Mouse (Mus musculus) limb, embryonic 11.5 days (tissue): ENCODE results near the gene Srp54b. TPM values are rescaled to one million over a fixed set of nuclear protein-coding genes. Genes with fewer than 3 reads are reported as not detected.
"Not testable (repeated sequence)": the region's sequence is repeated elsewhere in the genome, so short reads cannot be mapped to it uniquely, and the experiment has no call there.

Experiments
- ATAC-seq: fragments of 200-750 bp; cut with Nextera tagmentation; 2 replicates; pipeline ENCODE4 v1.8.0; 2017; ENCODE audit warnings: low read depth; ENCODE audit not compliant: insufficient number of reproducible peaks, low FRiP score, low TSS enrichment
- DNase-seq: peaks from one replicate; pipeline ENCODE4 v3.0.0-alpha.2; 2015; ENCODE audit warnings: low spot score
- H3K27ac ChIP-seq: fragments of 300-500 bp; sonication (generic); replicated peaks from 2 replicates; pipeline ENCODE4 v1.5.1; 2014; ENCODE audit warnings: low read depth, mild to moderate bottlenecking, low read length
- H3K27me3 ChIP-seq: fragments of 300-500 bp; sonication (generic); 2 replicates; pipeline ENCODE4 v1.6.1; 2014; ENCODE audit warnings: mild to moderate bottlenecking, low read length, mixed read lengths; ENCODE audit not compliant: control insufficient read depth, insufficient read depth
- H3K36me3 ChIP-seq: fragments of 300-500 bp; sonication (generic); 2 replicates; pipeline ENCODE4 v1.6.1; 2014; ENCODE audit warnings: mild to moderate bottlenecking, low read length, moderate library complexity, mixed read lengths; ENCODE audit not compliant: control insufficient read depth, insufficient read depth
- H3K4me1 ChIP-seq: fragments of 300-500 bp; sonication (generic); 2 replicates; pipeline ENCODE4 v1.6.1; 2014; ENCODE audit warnings: low read length, mixed read lengths; ENCODE audit not compliant: control insufficient read depth, insufficient read depth
- H3K4me2 ChIP-seq: fragments of 300-500 bp; sonication (generic); 2 replicates; pipeline ENCODE4 v1.6.1; 2014; ENCODE audit warnings: low read depth, mild to moderate bottlenecking, moderate library complexity; ENCODE audit not compliant: severe bottlenecking
- H3K4me3 ChIP-seq: fragments of 300-500 bp; sonication (generic); 2 replicates; pipeline ENCODE4 v1.5.1; 2014; ENCODE audit warnings: low read depth, low read length
- H3K9ac ChIP-seq: fragments of 300-500 bp; sonication (generic); 2 replicates; pipeline ENCODE4 v1.6.1; 2014; ENCODE audit warnings: mild to moderate bottlenecking, low read length
- H3K9me3 ChIP-seq: fragments of 300-500 bp; sonication (generic); 2 replicates; pipeline ENCODE4 v1.6.1; 2016; ENCODE audit warnings: low read length; ENCODE audit not compliant: control insufficient read depth
- WGBS: fragments of 180-500 bp; shearing (Covaris S2); extraction: QIAGEN DNeasy Blood & Tissue Kit; methylation state at CpG from one replicate; pipeline ENCODE4 v1.1.7; 2014; 5-methylcytosine and 5-hydroxymethylcytosine counted together
- polyA plus RNA-seq: library from polyadenylated mRNA; unstranded; fragments of >200 nt; fragmentation: Nextera tagmentation; extraction: Ambion mirVana; gene quantifications from 2 replicates; pipeline ENCODE4 v1.2.1, GENCODE M21; 2014

The Srp54b gene
- polyA plus RNA-seq, 1 experiment from 2014 or later: 50.8 TPM

- not testable (repeated sequence) for H3K4me3 ChIP-seq, H3K9me3 ChIP-seq, DNase-seq, H3K4me2 ChIP-seq, H3K36me3 ChIP-seq, H3K4me1 ChIP-seq, ATAC-seq, H3K27me3 ChIP-seq, H3K9ac ChIP-seq, H3K27ac ChIP-seq
- WGBS: no CpG with 5 or more reads among the region's 8 CpGs
Observed at GRCm38 (mm10) chr12:55187686-55188085, 32.8 kb downstream of the Srp54b start.

- not testable (repeated sequence) for ATAC-seq, H3K4me3 ChIP-seq, H3K27me3 ChIP-seq, H3K9me3 ChIP-seq, DNase-seq, H3K4me2 ChIP-seq, H3K9ac ChIP-seq, H3K4me1 ChIP-seq, H3K36me3 ChIP-seq, H3K27ac ChIP-seq
- WGBS: no CpG with 5 or more reads among the region's 5 CpGs
Observed at GRCm38 (mm10) chr12:55189127-55189526, 34.2 kb downstream of the Srp54b start.

- H3K27ac ChIP-seq, H3K4me2 ChIP-seq, H3K27me3 ChIP-seq, DNase-seq, H3K4me3 ChIP-seq, H3K36me3 ChIP-seq, H3K9me3 ChIP-seq, H3K4me1 ChIP-seq, H3K9ac ChIP-seq: not testable (repeated sequence)
- ATAC-seq: peak; percentile 97
- WGBS: no CpG with 5 or more reads among the region's 40 CpGs
Observed at GRCm38 (mm10) chr12:55199306-55199705, 44.4 kb downstream of the Srp54b start, which contains the start of gene 1700047I17Rik2. TSS of gene 1700047I17Rik2 (plus strand) at chr12:55199592.

GRCm38 (mm10) chr12:55199799-55200198 is 44.9 kb downstream of the Srp54b start:
- H3K4me3 ChIP-seq: not testable (repeated sequence)
- WGBS: no CpG with 5 or more reads among the region's 18 CpGs
- peak; percentile 46; the same call in 1 of the 2 replicates for ATAC-seq

GRCm38 (mm10) chr12:55212944-55213343 is 58.0 kb downstream of the Srp54b start:
- no CpG with 5 or more reads among the region's 6 CpGs for WGBS
- ATAC-seq, DNase-seq, H3K4me3 ChIP-seq, H3K4me1 ChIP-seq, H3K9me3 ChIP-seq, H3K9ac ChIP-seq, H3K4me2 ChIP-seq, H3K27me3 ChIP-seq, H3K36me3 ChIP-seq, H3K27ac ChIP-seq: not testable (repeated sequence)

More at GRCm38 (mm10) chr12:55199799-55200198, 44.9 kb downstream of the Srp54b start:
- not testable (repeated sequence) for H3K27me3 ChIP-seq, H3K9ac ChIP-seq, H3K4me1 ChIP-seq, H3K27ac ChIP-seq, H3K9me3 ChIP-seq, H3K36me3 ChIP-seq, DNase-seq, H3K4me2 ChIP-seq

GRCm38 (mm10) chr12:55229626-55230519 is 75.0 kb downstream of the Srp54b start, which contains the start of gene Srp54c:
TSS of gene Srp54c (plus strand) at chr12:55230168.
- H3K4me1 ChIP-seq, H3K9me3 ChIP-seq, H3K27me3 ChIP-seq, DNase-seq, H3K27ac ChIP-seq, H3K9ac ChIP-seq, H3K36me3 ChIP-seq, H3K4me2 ChIP-seq: not testable (repeated sequence)
- WGBS: no CpG with 5 or more reads among the region's 57 CpGs
- peak within 1 kb of the TSS; percentile 26 for H3K4me3 ChIP-seq
- ATAC-seq: peak; percentile 99

- not testable (repeated sequence) for H3K27ac ChIP-seq, H3K4me2 ChIP-seq, H3K4me1 ChIP-seq, H3K36me3 ChIP-seq, H3K27me3 ChIP-seq, ATAC-seq, H3K9ac ChIP-seq, H3K9me3 ChIP-seq, DNase-seq
- WGBS: 0% methylated on average over 9 of the region's 25 CpGs
- H3K4me3 ChIP-seq: peak overlapping the region; percentile 26
Observed at GRCm38 (mm10) chr12:55230520-55230861, 75.6 kb downstream of the Srp54b start.
